Mouse (Mus musculus): Measurements from ENCODE around the gene Map3k21. TPM values are rescaled to one million over a fixed set of nuclear protein-coding genes. Genes with fewer than 3 reads are reported as not detected.

Map3k21 gene
- polyA plus RNA-seq, 1 experiment from 2014 or later: 0.29 TPM

GRCm38 (mm10) chr8:125983515-125983914, 73.3 kb downstream of the Map3k21 start:
- Histone ChIP-seq H3K4me1 (replicated peaks) (peaks cover 6% of the 10 kb centered on the region; the same call in 1 of the 2 replicates), H3K9me3 (no peaks in the 10 kb centered on the region), H3K27me3 (no peaks in the 10 kb centered on the region), H3K4me3 (no peak overlapping the region), H3K4me2 (no peak overlapping the region), H3K9ac (no peak overlapping the region), H3K27ac (no peak overlapping the region), H3K36me3 (no peaks in the 10 kb centered on the region)
- ATAC-seq (ENCODE audit: low FRiP score): no peak
- WGBS: 79% methylated on average over 3 of the region's 3 CpGs

GRCm38 (mm10) chr8:125984140-125984539, 73.9 kb downstream of the Map3k21 start:
- no peak overlapping the region for H3K4me3 ChIP-seq
- H3K4me1 ChIP-seq (replicated peaks): peaks cover 6% of the 10 kb centered on the region; the same call in 1 of the 2 replicates
- no peaks in the 10 kb centered on the region for H3K9me3 ChIP-seq
- no peak for ATAC-seq (ENCODE audit: low FRiP score)
- H3K27me3 ChIP-seq: no peaks in the 10 kb centered on the region
- no peak overlapping the region for H3K4me2 ChIP-seq
- no peaks in the 10 kb centered on the region for H3K36me3 ChIP-seq
- no peak overlapping the region for H3K9ac ChIP-seq
- WGBS: 82% methylated on average over 4 of the region's 4 CpGs
- no peak overlapping the region for H3K27ac ChIP-seq

GRCm38 (mm10) chr8:125985364-125985763, 75.1 kb downstream of the Map3k21 start:
- H3K27me3 ChIP-seq: no peaks in the 10 kb centered on the region
- H3K9me3 ChIP-seq: no peaks in the 10 kb centered on the region
- no peaks in the 10 kb centered on the region for H3K36me3 ChIP-seq
- 93% methylated on average over 2 of the region's 2 CpGs for WGBS
- no peak for ATAC-seq (ENCODE audit: low FRiP score)
- H3K4me1 ChIP-seq (replicated peaks): peaks cover 6% of the 10 kb centered on the region; the same call in 1 of the 2 replicates
- no peak overlapping the region for H3K27ac ChIP-seq
- no peak overlapping the region for H3K9ac ChIP-seq
- H3K4me3 ChIP-seq: no peak overlapping the region
- H3K4me2 ChIP-seq: no peak overlapping the region

GRCm38 (mm10) chr8:125986999-125987589, 76.8 kb downstream of the Map3k21 start:
- no peaks in the 10 kb centered on the region for H3K9me3 ChIP-seq
- no peaks in the 10 kb centered on the region for H3K36me3 ChIP-seq
- peaks cover 6% of the 10 kb centered on the region; the same call in 1 of the 2 replicates for H3K4me1 ChIP-seq (replicated peaks)
- no peak overlapping the region for H3K4me3 ChIP-seq
- no peak overlapping the region for H3K27ac ChIP-seq
- no peak for ATAC-seq (ENCODE audit: low FRiP score)
- peaks cover 1% of the 10 kb centered on the region; the same call in 1 of the 2 replicates for H3K27me3 ChIP-seq
- H3K4me2 ChIP-seq: no peak overlapping the region
- no peak overlapping the region for H3K9ac ChIP-seq
- WGBS: 24% methylated on average over 6 of the region's 6 CpGs

GRCm38 (mm10) chr8:125987996-125988395, 77.7 kb downstream of the Map3k21 start:
- Histone ChIP-seq H3K4me3 (no peak overlapping the region), H3K27ac (no peak overlapping the region), H3K27me3 (peaks cover 10% of the 10 kb centered on the region), H3K4me2 (no peak overlapping the region), H3K36me3 (no peaks in the 10 kb centered on the region), H3K9ac (no peak overlapping the region), H3K4me1 (replicated peaks) (peaks cover 6% of the 10 kb centered on the region; the same call in 1 of the 2 replicates), H3K9me3 (no peaks in the 10 kb centered on the region)
- 68% methylated on average over 2 of the region's 2 CpGs for WGBS
- no peak for ATAC-seq (ENCODE audit: low FRiP score)

- no peak for ATAC-seq (ENCODE audit: low FRiP score)
- H3K4me2 ChIP-seq: no peak overlapping the region
- H3K9me3 ChIP-seq: no peaks in the 10 kb centered on the region
- peaks cover 58% of the 10 kb centered on the region for H3K27me3 ChIP-seq
- H3K36me3 ChIP-seq: no peaks in the 10 kb centered on the region
- no peak overlapping the region for H3K4me3 ChIP-seq
- 82% methylated on average over 9 of the region's 9 CpGs for WGBS
- no peak overlapping the region for H3K27ac ChIP-seq
- no peak overlapping the region for H3K9ac ChIP-seq
- peaks cover 36% of the 10 kb centered on the region for H3K4me1 ChIP-seq (replicated peaks)
Observed at GRCm38 (mm10) chr8:125993636-125994035, 83.4 kb downstream of the Map3k21 start.

GRCm38 (mm10) chr8:125995101-125995986, 85.1 kb downstream of the Map3k21 start, which contains the start of gene Kcnk1:
Gene Kcnk1, plus strand, starts transcription at chr8:125995170.
- under 1% methylated on average over 73 of the region's 73 CpGs for WGBS
- Histone ChIP-seq H3K4me2 (peak within 1 kb of the TSS; percentile 90), H3K27me3 (peaks cover 58% of the 10 kb centered on the region), H3K9me3 (no peaks in the 10 kb centered on the region), H3K4me1 (replicated peaks) (peaks cover 42% of the 10 kb centered on the region), H3K27ac (peak within 1 kb of the TSS; percentile 80), H3K36me3 (no peaks in the 10 kb centered on the region), H3K9ac (peak within 1 kb of the TSS; percentile 80), H3K4me3 (peak within 1 kb of the TSS; percentile 64)
- peak; percentile 84 for ATAC-seq (ENCODE audit: low FRiP score)

GRCm38 (mm10) chr8:125996031-125996839, 86.0 kb downstream of the Map3k21 start:
- H3K4me3 ChIP-seq: peak overlapping the region; percentile 64
- ATAC-seq (ENCODE audit: low FRiP score): no peak; the same call in none of the 2 replicates
- no peaks in the 10 kb centered on the region for H3K9me3 ChIP-seq
- H3K36me3 ChIP-seq: no peaks in the 10 kb centered on the region
- peaks cover 42% of the 10 kb centered on the region for H3K4me1 ChIP-seq (replicated peaks)
- H3K4me2 ChIP-seq: peak overlapping the region; percentile 90
- H3K27ac ChIP-seq: no peak overlapping the region
- peak overlapping the region; percentile 80 for H3K9ac ChIP-seq
- H3K27me3 ChIP-seq: peaks cover 58% of the 10 kb centered on the region
- WGBS: 16% methylated on average over 14 of the region's 14 CpGs

GRCm38 (mm10) chr8:125996980-125997379, 86.7 kb downstream of the Map3k21 start:
- H3K27ac ChIP-seq: no peak overlapping the region
- H3K9ac ChIP-seq: peak overlapping the region; percentile 35; the same call in 1 of the 2 replicates
- 33% methylated on average over 6 of the region's 6 CpGs for WGBS

More at GRCm38 (mm10) chr8:125996980-125997379, 86.7 kb downstream of the Map3k21 start:
- no peak for ATAC-seq (ENCODE audit: low FRiP score)
- H3K4me1 ChIP-seq (replicated peaks): peaks cover 42% of the 10 kb centered on the region
- peak overlapping the region; percentile 90 for H3K4me2 ChIP-seq
- H3K36me3 ChIP-seq: no peaks in the 10 kb centered on the region
- no peaks in the 10 kb centered on the region for H3K9me3 ChIP-seq
- peak overlapping the region; percentile 64 for H3K4me3 ChIP-seq
- H3K27me3 ChIP-seq: peaks cover 58% of the 10 kb centered on the region
